In the genomic region with DNA sequence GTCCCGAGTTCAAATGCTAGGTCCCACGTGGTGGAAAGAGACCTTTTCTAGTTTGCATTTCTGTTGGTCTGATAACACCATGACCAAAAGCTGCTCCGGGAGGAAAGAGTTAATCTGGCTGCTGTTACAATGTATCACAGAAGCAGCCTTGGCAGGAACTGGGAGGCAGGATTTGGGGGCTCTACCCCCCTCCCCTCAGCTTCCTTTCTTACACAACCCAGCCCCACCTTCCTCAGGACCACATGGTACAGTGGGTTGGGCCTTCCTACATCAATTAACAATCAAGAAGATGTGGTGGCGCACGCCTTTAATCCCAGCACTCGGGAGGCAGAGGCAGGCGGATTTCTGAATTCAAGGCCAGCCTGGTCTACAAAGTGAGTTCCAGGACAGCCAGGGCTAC, we compare ENCODE assay signal across 15 mouse cellular contexts. TPM values are rescaled to one million over a fixed set of nuclear protein-coding genes. Genes with fewer than 3 reads are reported as not detected.
DNase-seq lines count a peak whose midpoint lies in the region; ATAC-seq lines count a peak whose summit lies in the region.
"Had no signal": no experiment of that assay in that cellular context is flagged by ENCODE, and none has a peak within 500 bp of the region (broad histone marks: within the 10 kb centered on the region; RNA-seq: fewer than 3 reads in every experiment).

No protein-coding gene starts in this region.

- peak; percentile 38 for DNase-seq in testis, postnatal 14 days (ENCODE audit: low spot score)
- DNase-seq in testis, postnatal 10 days (ENCODE audit: low spot score) = no peak
- DNase-seq in layer of hippocampus, adult 8-10 months (ENCODE audit: low spot score in 2 of 2) = no peak
- DNase-seq in layer of hippocampus, adult 18-20 months (ENCODE audit: low spot score in 2 of 2) = no peak
- DNase-seq: adrenal gland, adult 2 months; adrenal gland, postnatal 10 days; adrenal gland, postnatal 25 days; cerebellum, adult 11-12 months; cerebellum, adult 2 months; cerebellum, adult 9-10 months; cerebellum, postnatal 10 days; cerebellum, postnatal 25 days had no signal

- ATAC-seq in megakaryocyte, adult 5-6 weeks (ENCODE audit: poor library complexity, severe bottlenecking) = 0 out of 2 replicates have a peak, but pooled peaks have one; percentile 16
- ATAC-seq: forebrain, embryonic 14.5 days; forebrain, embryonic 16.5 days had no signal

RNA-seq across cellular contexts. Expression of gene Pnpla1, which starts 3.8 kb away (rescaled TPM):
- 0.11 and 0.58 TPM in 2 replicates for total RNA-seq in megakaryocyte, adult 5-6 weeks (2015)
- total RNA-seq in megakaryocyte, adult 5-6 weeks (2017) = 0.57 and 0.92 TPM in 2 replicates
- under 1 TPM; 0.43 to 0.84 (median 0.70) TPM for total RNA-seq in layer of hippocampus, adult 8-10 months (2022)
- total RNA-seq in layer of hippocampus, adult 18-20 months (2021) = under 1 TPM; 0.41 to 0.87 TPM
- total RNA-seq: adrenal gland, postnatal 10 days had no signal

RNA-seq across cellular contexts. Expression of gene Brpf3, which starts 53.5 kb away (rescaled TPM):
- 22.5 and 22.6 TPM in 2 replicates for total RNA-seq in megakaryocyte, adult 5-6 weeks (2015)
- total RNA-seq in megakaryocyte, adult 5-6 weeks (2017) = 4.4 and 8.3 TPM in 2 replicates
- total RNA-seq in layer of hippocampus, adult 8-10 months (2022) = 10 to 100 TPM; 39.8 to 56.2 (median 50.5) TPM
- 10 to 100 TPM; 42.0 to 52.3 TPM for total RNA-seq in layer of hippocampus, adult 18-20 months (2021)
